Mouse (Mus musculus) small intestine, adult 2 months (tissue): ENCODE data around the gene Inpp5a.

ENCODE experiments used
- CTCF ChIP-seq: fragments of 200-500 bp; IDR thresholded peaks from 2 replicates; pipeline ENCODE4 v1.5.1; 2012; ENCODE audit warnings: low read depth, mild to moderate bottlenecking, control low read depth, inconsistent platforms, low read length, moderate library complexity, mixed read lengths; ENCODE audit not compliant: insufficient replicate concordance, insufficient read length; ENCODE audit errors: extremely low read depth
- POLR2A ChIP-seq: fragments of 200-500 bp; IDR thresholded peaks from 2 replicates; pipeline ENCODE4 v1.6.1; 2012; ENCODE audit warnings: low read depth, mild to moderate bottlenecking, control low read depth, inconsistent platforms, low read length, moderate library complexity

GRCm38 (mm10) chr7:139401791-139402190, 12.9 kb downstream of the Inpp5a start:
- TF ChIP-seq CTCF (no peak), POLR2A (no peak)
